Mouse (Mus musculus) lung, embryonic 14.5 days (tissue): ENCODE measurements around the gene Ckap2. TPM values are rescaled to one million over a fixed set of nuclear protein-coding genes. Genes with fewer than 3 reads are reported as not detected.

ENCODE experiments used
- ATAC-seq: fragments of 200-750 bp; cut with Nextera tagmentation; 2 replicates; pipeline ENCODE4 v1.8.0; 2017; ENCODE audit warnings: mild to moderate bottlenecking, moderate TSS enrichment, moderate library complexity; ENCODE audit not compliant: insufficient read depth
- DNase-seq: peaks from one replicate; pipeline ENCODE4 v3.0.0-alpha.2; 2015
- H3K27ac ChIP-seq: fragments of 300-500 bp; sonication (generic); 2 replicates; pipeline ENCODE4 v1.5.1; 2014; ENCODE audit warnings: low read depth, mild to moderate bottlenecking, moderate library complexity
- H3K27me3 ChIP-seq: fragments of 300-500 bp; sonication (generic); 2 replicates; pipeline ENCODE4 v1.6.1; 2014; ENCODE audit warnings: low read length, control low read depth; ENCODE audit not compliant: insufficient read depth
- H3K36me3 ChIP-seq: fragments of 300-500 bp; sonication (generic); 2 replicates; pipeline ENCODE4 v1.6.1; 2014; ENCODE audit warnings: control low read depth; ENCODE audit not compliant: insufficient read depth
- H3K4me1 ChIP-seq: fragments of 300-500 bp; sonication (generic); 2 replicates; pipeline ENCODE4 v1.6.1; 2014; ENCODE audit warnings: antibody characterized with exemption, control low read depth; ENCODE audit not compliant: insufficient read depth
- H3K4me2 ChIP-seq: fragments of 300-500 bp; sonication (generic); 2 replicates; pipeline ENCODE4 v1.6.1; 2014; ENCODE audit warnings: mild to moderate bottlenecking
- H3K4me3 ChIP-seq: fragments of 300-500 bp; sonication (generic); 2 replicates; pipeline ENCODE4 v1.5.1; 2014; ENCODE audit warnings: low read depth, low read length
- H3K9ac ChIP-seq: fragments of 300-500 bp; sonication (generic); 2 replicates; pipeline ENCODE4 v1.6.1; 2014
- H3K9me3 ChIP-seq: fragments of 300-500 bp; sonication (generic); 2 replicates; pipeline ENCODE4 v1.6.1; 2016; ENCODE audit warnings: low read depth, low read length, control low read depth
- CTCF ChIP-seq: IDR thresholded peaks from 2 replicates; pipeline ENCODE4 v1.5.1; 2016; ENCODE audit warnings: antibody characterized with exemption, low read depth
- WGBS: fragments of 180-500 bp; shearing (Covaris S2); extraction: QIAGEN DNeasy Blood & Tissue Kit; methylation state at CpG from one replicate; pipeline ENCODE4 v1.1.7; 2014; 5-methylcytosine and 5-hydroxymethylcytosine counted together
- polyA plus RNA-seq: library from polyadenylated mRNA; unstranded; fragments of >200 nt; fragmentation: Nextera tagmentation; extraction: Ambion mirVana; gene quantifications from 2 replicates; pipeline ENCODE4 v1.2.1, GENCODE M21; 2014

Ckap2 gene
- polyA plus RNA-seq, 1 experiment from 2014 or later, result 68.2 TPM

DNA sequence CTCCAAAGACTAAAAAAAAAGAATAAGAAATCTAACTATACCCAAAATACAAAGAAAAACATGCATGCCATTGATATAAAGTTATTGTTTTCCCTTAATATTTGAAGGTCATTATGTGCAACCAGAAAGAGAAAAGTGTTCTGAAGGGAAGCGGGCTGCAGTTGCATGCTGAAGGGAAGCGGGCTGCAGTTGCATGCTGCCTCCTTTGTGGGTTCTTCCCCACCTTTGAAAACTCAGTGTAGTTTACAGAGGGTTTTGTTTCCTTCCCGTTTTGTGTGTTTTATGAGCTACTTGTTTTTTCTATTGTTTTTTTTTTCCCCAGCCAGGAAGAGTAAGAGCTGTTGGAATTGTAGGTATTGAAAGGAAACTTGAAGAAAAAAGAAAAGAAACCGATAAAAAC, 21.9 kb upstream of the Ckap2 start:
- no peak for TF ChIP-seq CTCF
- 0 out of 2 replicates have a peak overlapping the region, but pooled peaks have one; percentile 24 for H3K27ac ChIP-seq

DNA sequence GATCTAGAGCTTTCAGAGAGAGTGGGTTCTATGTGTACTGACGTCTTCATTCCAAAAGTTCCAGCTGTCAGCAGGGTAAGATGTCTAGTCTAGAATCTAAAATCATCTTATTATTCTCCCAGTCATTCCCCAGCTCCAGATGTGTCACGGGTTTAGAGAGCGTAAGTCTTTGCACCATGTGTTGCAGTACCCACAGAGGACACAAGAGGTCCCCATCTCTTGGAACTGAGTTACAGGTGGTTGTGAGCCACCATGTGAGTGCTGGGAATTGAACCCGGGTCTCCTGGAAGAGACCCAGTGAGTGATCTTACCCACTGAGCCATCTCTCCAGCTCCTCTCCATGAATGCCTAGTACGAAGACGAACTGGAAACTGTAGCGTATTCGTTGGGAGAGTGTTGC, 13.9 kb upstream of the Ckap2 start:
- H3K9me3 ChIP-seq, result no peaks in the 10 kb centered on the region
- no peak overlapping the region for H3K27ac ChIP-seq

More for the DNA sequence above, 21.9 kb upstream of the Ckap2 start:
- Histone ChIP-seq H3K27me3 (no peaks in the 10 kb centered on the region), H3K36me3 (peaks cover 70% of the 10 kb centered on the region), H3K9me3 (no peaks in the 10 kb centered on the region), H3K9ac (no peak overlapping the region), H3K4me3 (no peak overlapping the region), H3K4me1 (no peaks in the 10 kb centered on the region), H3K4me2 (no peak overlapping the region)
- no peak for DNase-seq
- no peak for ATAC-seq
- 67% methylated on average over 4 of the region's 4 CpGs for WGBS

DNA sequence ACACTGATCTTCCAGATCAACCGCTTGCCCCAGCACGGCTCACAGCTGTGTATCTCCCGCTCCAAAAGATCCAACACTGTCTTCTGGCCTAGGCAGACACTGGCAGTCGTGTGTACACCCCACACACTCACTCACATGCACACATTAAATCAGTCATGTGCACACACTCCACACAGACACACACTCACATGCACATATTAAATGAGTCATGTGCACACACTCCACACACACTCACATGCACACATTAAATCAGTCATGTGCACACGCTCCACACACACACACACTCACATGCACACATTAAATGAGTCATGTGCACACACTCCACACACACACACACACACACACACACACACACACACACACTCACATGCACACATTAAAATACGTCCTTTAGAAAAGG, 12.3 kb upstream of the Ckap2 start:
- ATAC-seq, result no peak
- Histone ChIP-seq H3K4me1 (0 out of 2 replicates have a peak, but pooled peaks cover 6% of the 10 kb centered on the region), H3K27me3 (no peaks in the 10 kb centered on the region), H3K9me3 (no peaks in the 10 kb centered on the region), H3K4me3 (no peak overlapping the region), H3K9ac (no peak overlapping the region), H3K36me3 (peaks cover 32% of the 10 kb centered on the region), H3K27ac (no peak overlapping the region), H3K4me2 (no peak overlapping the region)
- DNase-seq, result no peak
- TF ChIP-seq CTCF, result no peak
- 87% methylated on average over 6 of the region's 6 CpGs for WGBS

More for the DNA sequence above, 13.9 kb upstream of the Ckap2 start:
- no peak for DNase-seq
- 96% methylated on average over 8 of the region's 8 CpGs for whole genome bisulfite sequencing
- TF ChIP-seq CTCF, result 0 out of 2 replicates have a peak, but pooled peaks have one; percentile 17
- Histone ChIP-seq H3K4me1 (0 out of 2 replicates have a peak, but pooled peaks cover 3% of the 10 kb centered on the region), H3K4me3 (no peak overlapping the region), H3K27me3 (no peaks in the 10 kb centered on the region), H3K36me3 (peaks cover 46% of the 10 kb centered on the region), H3K9ac (no peak overlapping the region), H3K4me2 (no peak overlapping the region)
- ATAC-seq, result no peak

DNA sequence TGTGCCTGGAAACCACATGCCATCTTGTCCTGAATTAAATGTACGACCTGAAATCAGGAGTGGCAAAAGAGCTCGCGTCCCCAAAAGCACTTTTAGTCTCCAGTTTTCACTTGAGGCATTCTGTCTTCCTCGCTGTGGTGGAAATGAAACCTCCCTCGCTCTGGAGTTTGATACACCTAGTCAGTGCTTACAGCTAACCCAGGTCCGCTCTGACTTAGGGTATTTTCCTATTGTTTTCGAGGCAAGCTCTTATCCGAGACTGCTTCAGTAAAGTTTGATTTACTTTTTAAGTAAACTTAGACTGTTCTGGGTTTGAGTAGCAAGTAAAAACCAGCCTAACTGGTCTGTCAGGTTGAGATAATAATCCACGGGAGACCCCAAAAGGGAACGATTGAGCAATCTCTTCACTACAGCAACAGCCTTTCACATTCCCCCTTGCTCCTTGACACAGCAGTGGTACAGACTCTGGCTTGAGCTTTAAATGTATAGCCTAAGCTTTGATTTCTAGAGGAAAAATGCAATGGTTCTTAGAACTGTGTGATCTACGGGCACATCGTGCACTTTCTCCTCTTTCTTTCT, 7.9 kb upstream of the Ckap2 start:
- Histone ChIP-seq H3K4me2 (peak overlapping the region; percentile 61), H3K9me3 (no peaks in the 10 kb centered on the region), H3K4me1 (0 out of 2 replicates have a peak, but pooled peaks cover 6% of the 10 kb centered on the region), H3K27me3 (no peaks in the 10 kb centered on the region), H3K9ac (peak overlapping the region; percentile 91), H3K27ac (peak overlapping the region; percentile 99), H3K36me3 (0 out of 2 replicates have a peak, but pooled peaks cover 5% of the 10 kb centered on the region), H3K4me3 (peak overlapping the region; percentile 83)
- 12% methylated on average over 12 of the region's 12 CpGs for WGBS
- DNase-seq (peak; percentile 81), ATAC-seq (peak; percentile 50)
- TF ChIP-seq CTCF, result no peak

DNA sequence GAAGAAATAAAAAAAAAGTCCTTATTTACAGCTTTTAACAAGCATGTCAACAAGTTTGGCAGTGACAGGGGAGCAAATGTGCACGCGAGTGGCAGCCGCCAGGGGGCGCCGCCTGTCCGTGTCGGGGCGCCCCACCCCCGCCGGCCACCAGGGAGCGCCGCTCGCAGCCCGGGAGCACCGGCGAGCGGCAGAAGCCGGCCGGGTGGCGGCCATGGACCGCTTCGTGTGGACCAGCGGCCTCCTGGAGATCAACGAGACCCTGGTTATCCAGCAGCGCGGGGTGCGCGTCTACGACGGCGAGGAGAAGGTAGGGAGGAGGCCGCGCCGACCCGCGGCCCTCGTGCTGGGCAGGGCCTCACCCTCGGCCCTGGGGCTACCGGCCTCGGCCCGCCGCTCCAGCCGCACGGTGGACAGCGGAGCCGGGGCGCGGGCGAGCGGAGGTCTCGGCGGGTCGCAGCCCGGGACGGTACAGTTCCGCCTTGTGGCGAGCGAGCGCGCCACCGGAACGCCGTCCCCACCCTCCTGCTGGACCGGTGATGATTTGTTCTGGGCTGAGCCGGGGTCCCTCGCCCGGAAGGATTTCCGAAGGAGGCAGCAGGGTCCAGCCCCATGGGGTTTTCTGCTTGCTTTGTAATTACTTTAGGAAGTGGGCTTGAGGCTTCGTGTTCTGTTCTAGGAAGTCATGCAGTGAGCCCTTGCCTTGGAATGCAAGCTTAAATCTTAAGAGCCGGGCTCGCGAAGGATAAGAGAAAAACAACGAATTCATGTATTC, 7.2 kb upstream of the Ckap2 start, which contains the start of gene Vps36:
TSS of gene Vps36 (plus strand) at position 150 of the 772 bp plus-strand sequence.
- 0 out of 2 replicates have a peak, but pooled peaks cover 6% of the 10 kb centered on the region for H3K4me1 ChIP-seq
- H3K36me3 ChIP-seq, result 0 out of 2 replicates have a peak, but pooled peaks cover 3% of the 10 kb centered on the region
- peak; percentile 78 for TF ChIP-seq CTCF
- peak; percentile 93 for ATAC-seq
- peak within 1 kb of the TSS; percentile 99 for H3K27ac ChIP-seq
- H3K9ac ChIP-seq, result peak within 1 kb of the TSS; percentile 91
- no peaks in the 10 kb centered on the region for H3K27me3 ChIP-seq
- H3K4me3 ChIP-seq, result peak within 1 kb of the TSS; percentile 83
- H3K4me2 ChIP-seq, result peak within 1 kb of the TSS; percentile 61
- under 1% methylated on average over 73 of the region's 73 CpGs for WGBS
- peak; percentile 92 for DNase-seq
- no peaks in the 10 kb centered on the region for H3K9me3 ChIP-seq

DNA sequence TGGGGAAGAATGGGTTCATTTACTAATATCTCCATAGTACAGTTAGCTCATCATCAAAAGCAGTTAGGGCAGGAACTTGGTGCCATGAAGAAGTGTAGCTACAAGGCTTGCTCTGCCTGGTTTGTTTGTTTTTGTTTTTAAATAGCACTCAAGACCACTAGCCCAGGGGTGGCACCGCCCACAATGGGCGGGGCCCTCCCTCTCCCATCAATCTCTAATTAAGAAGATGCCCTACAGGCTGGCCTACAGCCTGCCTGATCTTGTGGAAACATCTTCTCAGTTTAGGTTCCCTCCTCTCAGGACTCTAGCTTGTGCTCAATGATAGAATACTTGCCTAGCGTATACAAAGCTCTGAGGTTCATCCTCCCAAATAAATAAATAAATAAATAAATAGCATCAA, 735 bp downstream of the Ckap2 start:
- TF ChIP-seq CTCF, result no peak
- Histone ChIP-seq H3K36me3 (no peaks in the 10 kb centered on the region), H3K4me2 (peak overlapping the region; percentile 62), H3K9me3 (no peaks in the 10 kb centered on the region), H3K27me3 (no peaks in the 10 kb centered on the region), H3K4me1 (peaks cover 9% of the 10 kb centered on the region), H3K4me3 (peak overlapping the region; percentile 64), H3K9ac (peak overlapping the region; percentile 61), H3K27ac (peak overlapping the region; percentile 86; the same call in 1 of the 2 replicates)
- under 1% methylated on average over 3 of the region's 3 CpGs for WGBS
- ATAC-seq, result peak; percentile 52
- DNase-seq, result peak; percentile 77

DNA sequence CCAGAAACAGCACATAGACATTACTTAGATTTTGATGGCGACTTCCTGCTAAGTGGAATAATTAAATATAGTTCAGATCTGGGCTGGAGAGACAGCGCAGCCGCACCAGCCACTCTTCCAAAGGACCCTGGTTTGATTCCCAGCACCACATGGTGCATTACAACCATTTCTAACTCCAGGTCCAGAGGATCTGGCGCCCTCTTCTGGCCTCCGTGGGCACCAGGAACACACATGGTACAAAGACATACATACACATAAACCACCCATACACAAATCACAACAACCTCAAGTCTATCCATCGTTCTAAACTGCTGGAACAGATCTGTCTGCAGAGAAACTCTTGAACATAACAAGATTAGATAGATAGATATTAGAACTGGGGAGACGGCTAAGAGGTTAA, 9.7 kb downstream of the Ckap2 start:
- no peak overlapping the region for H3K9ac ChIP-seq
- no peaks in the 10 kb centered on the region for H3K9me3 ChIP-seq
- H3K4me2 ChIP-seq, result no peak overlapping the region
- 95% methylated on average over 7 of the region's 7 CpGs for WGBS
- no peak overlapping the region for H3K4me3 ChIP-seq
- no peaks in the 10 kb centered on the region for H3K27me3 ChIP-seq
- H3K4me1 ChIP-seq, result no peaks in the 10 kb centered on the region
- TF ChIP-seq CTCF, result no peak
- ATAC-seq, result no peak
- H3K27ac ChIP-seq, result no peak overlapping the region
- peaks cover 66% of the 10 kb centered on the region for H3K36me3 ChIP-seq
- no peak for DNase-seq
